In genomic region chr10:83733725-83734124, GRCm38 (mm10) we compare ENCODE assay signal across 14 mouse cellular contexts. TPM values are rescaled to one million over a fixed set of nuclear protein-coding genes. Genes with fewer than 3 reads are reported as not detected.
"Had no signal": no experiment of that assay in that cellular context is flagged by ENCODE, and none has a peak within 500 bp of the region (broad histone marks: within the 10 kb centered on the region; RNA-seq: fewer than 3 reads in every experiment).

No protein-coding gene starts in this region.

- H3K4me2 ChIP-seq: intestine, embryonic 15.5 days; kidney, embryonic 15.5 days; limb, embryonic 15.5 days; liver, embryonic 15.5 days; lung, embryonic 14.5 days; midbrain, embryonic 13.5 days; neural tube, embryonic 12.5 days had no signal

- H3K27me3 ChIP-seq: intestine, embryonic 15.5 days; kidney, embryonic 15.5 days; limb, embryonic 15.5 days; liver, embryonic 15.5 days; midbrain, embryonic 13.5 days; neural tube, embryonic 12.5 days had no signal

- H3K9ac ChIP-seq: intestine, embryonic 15.5 days; kidney, embryonic 15.5 days; limb, embryonic 15.5 days; liver, embryonic 15.5 days; lung, embryonic 14.5 days; midbrain, embryonic 13.5 days; neural tube, embryonic 12.5 days had no signal

- H3K27ac ChIP-seq: intestine, embryonic 15.5 days; kidney, embryonic 15.5 days; limb, embryonic 15.5 days; liver, embryonic 15.5 days; macrophage; midbrain, embryonic 13.5 days; neural tube, embryonic 12.5 days had no signal

- H3K4me1 ChIP-seq: intestine, embryonic 15.5 days; liver, embryonic 15.5 days; midbrain, embryonic 13.5 days; neural tube, embryonic 12.5 days had no signal

- DNase-seq: kidney, adult 2 months; kidney, postnatal 14 days; layer of hippocampus, postnatal 36 days; lung, embryonic 14.5 days; lung, postnatal 10 days; thymus, adult 2 months; thymus, postnatal 25 days had no signal

- H3K4me3 ChIP-seq: intestine, embryonic 15.5 days; kidney, embryonic 15.5 days; limb, embryonic 15.5 days; liver, embryonic 15.5 days; midbrain, embryonic 13.5 days; neural tube, embryonic 12.5 days had no signal

- H3K9me3 ChIP-seq: intestine, embryonic 15.5 days; kidney, embryonic 15.5 days; limb, embryonic 15.5 days; liver, embryonic 15.5 days; midbrain, embryonic 13.5 days; neural tube, embryonic 12.5 days had no signal

- H3K36me3 ChIP-seq: intestine, embryonic 15.5 days; limb, embryonic 15.5 days; liver, embryonic 15.5 days; midbrain, embryonic 13.5 days; neural tube, embryonic 12.5 days had no signal

- ATAC-seq: intestine, embryonic 15.5 days; midbrain, embryonic 13.5 days had no signal

RNA-seq across cellular contexts. Expression of gene 1500009L16Rik, which starts 11.1 kb away (rescaled TPM):
- polyA plus RNA-seq: macrophage had no signal
